Mouse (Mus musculus) kidney, adult 8-10 months (tissue): ENCODE data around the gene Gm10376.
"Not testable (repeated sequence)": the region's sequence is repeated elsewhere in the genome, so short reads cannot be mapped to it uniquely, and the experiment has no call there.

Experiments
- DNase-seq, 2 experiments: peaks; one replicate each; pipeline ENCODE4 v3.0.0; 2022

Gm10376 gene

DNA sequence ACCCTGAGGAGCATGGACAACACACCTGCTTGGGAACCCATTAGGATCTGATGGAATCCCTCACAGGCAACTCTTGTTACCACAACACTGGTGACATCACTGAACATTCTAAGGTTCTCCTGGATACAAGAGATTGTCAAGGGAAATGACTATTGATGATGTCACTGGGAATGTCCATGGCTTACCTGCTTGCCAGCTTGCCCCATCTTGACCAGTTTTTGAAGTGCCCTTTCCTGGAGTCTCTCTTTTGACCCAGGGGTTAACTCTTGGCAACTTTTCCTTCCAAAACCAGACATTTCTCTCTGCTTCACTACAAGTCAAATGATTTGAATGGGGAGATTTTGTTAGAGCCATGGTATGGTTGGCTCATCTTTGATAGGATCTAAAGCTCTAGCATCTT, at the start of gene Gm10376:
TSS of gene Gm10376 (minus strand) at position 101 of the 400 bp plus-strand sequence.
- DNase-seq = not testable (repeated sequence)

DNA sequence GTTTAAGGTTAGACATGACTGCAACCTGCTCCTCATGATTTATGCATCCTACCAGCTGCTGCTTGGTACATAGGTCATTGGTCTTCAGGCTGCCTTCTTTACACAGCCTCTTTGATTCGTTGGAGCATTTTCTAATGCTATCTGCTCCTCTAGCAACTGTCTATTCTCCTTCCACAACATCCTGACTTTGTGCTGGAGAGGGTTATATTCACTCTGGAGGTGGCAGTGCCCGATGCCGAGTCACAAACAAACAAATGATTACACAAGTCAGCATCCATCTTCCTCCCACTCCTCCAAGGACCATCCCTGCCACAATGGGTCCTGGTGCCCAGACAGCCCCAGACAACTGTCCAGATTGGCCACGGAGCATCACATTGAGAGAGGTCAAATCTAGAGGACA, 44.8 kb upstream of the Gm10376 start:
- not testable (repeated sequence) for DNase-seq

DNA sequence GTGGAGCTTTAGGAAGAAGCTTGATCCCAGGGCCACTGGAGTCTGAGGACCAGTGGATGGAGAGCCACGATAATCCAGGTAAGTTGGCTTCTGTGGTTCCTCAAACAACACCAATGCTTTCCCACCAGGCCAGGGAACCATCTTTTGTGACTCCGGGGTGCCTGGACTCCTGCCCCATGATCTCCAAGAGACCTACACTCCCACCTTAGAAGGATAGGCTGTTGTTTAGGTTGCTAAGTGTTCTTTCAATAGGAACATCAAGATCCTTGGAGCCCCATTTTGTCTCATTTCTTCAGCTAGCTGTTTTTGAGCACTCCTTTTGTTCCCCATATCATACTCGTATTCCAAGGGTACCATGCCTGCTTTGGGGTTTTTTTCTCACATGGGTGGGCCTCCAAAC, 42.6 kb upstream of the Gm10376 start:
- DNase-seq = not testable (repeated sequence)

DNA sequence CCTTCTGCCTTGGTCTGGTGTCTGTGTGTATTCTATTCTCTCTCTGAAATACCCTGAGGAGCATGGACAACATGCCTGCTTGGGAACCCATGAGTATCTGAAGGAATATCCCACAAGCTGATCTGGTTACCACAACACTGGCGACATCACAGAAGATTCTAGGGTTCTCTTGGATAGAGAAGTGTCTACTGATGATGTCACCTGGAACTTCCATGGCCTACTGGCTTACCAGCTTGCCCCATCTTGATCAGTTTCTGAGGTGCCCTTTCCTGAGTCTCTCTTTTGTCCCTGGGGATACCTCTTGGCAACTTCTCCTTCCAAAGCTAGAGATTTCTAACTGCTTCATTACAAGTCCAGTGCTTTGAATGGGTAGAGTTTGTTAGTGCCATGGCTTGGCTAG, 21.9 kb downstream of the Gm10376 start, which contains the start of gene Gm8082:
TSS of gene Gm8082 (minus strand) at position 101 of the 400 bp plus-strand sequence.
- not testable (repeated sequence) for DNase-seq
